Mouse (Mus musculus) small intestine, adult 10 weeks (tissue): ENCODE results near the gene Ndn. TPM values are rescaled to one million over a fixed set of nuclear protein-coding genes. Genes with fewer than 3 reads are reported as not detected.

Source experiments
- polyA plus RNA-seq: library from polyadenylated mRNA; stranded (reverse); fragments of 350-450 nt; fragmentation: Illumina TruSeq; extraction: RNeasy Lipid Tissue Mini Kit (QIAGEN cat#74804); gene quantifications from one replicate; pipeline ENCODE4 v1.2.3, GENCODE M21; 2014; ENCODE audit warnings: low replicate concordance

The Ndn gene
- polyA plus RNA-seq = 1.3 TPM

DNA sequence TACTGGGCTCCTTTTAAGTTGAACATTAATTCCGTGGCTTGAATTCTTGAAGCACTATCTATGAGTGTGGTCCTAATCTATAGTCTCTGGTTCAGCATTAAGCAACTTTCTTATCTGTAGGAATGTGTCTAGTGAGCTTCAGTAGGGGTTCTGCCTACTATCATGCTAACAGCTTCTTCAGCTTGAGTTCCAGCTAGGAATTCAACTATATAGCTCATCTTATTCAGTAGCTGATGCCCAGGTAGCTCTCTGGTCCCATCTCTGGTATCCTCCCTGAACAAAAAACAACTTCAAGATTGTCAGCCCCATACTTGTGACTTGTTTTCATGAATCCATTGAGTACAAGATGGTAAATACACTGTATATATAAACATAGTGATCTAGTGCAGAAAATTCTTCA lies at the start of gene Ndn:
TSS of gene Ndn (plus strand) at position 301 of the 400 bp plus-strand sequence.

DNA sequence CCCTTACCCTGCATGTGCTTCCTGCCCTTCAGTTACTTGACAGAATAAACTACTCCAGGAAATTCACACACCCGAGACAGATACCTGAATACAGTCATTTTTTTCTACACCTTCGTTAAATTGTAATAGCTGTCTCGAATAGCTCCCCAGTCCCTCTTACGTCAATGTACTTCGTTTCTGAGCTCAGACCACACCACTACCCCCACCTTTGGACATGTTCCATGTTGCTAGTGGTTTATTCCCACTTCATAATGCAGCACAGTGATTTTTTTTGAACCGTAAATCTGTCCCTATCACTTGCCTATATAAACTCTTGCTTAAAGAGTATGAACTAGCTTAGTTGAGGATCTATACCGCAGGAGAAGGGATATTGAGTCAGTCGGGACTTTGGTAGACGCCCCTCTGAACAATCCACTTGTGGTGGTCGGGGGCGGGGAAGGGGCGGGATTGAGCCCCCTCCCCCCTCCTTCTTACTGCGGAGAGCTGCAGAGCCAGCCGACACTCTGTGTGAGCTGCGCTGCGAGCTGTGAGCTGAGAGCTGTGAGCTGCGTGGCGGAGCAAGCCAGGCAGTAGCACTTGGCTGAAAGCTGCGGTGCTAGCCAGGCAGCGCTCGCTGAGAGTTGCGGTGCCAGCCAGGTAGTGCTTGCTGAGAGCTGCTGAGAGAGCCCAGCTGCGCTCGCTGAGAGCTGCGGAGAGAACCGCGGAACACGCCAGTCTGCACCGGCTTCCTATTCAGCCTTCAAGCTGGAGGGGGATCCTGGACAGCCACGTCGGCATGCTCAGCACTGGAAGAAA lies 30.3 kb downstream of the Ndn start, which contains the start of gene Magel2:
TSS of gene Magel2 (plus strand) at position 501 of the 795 bp plus-strand sequence.

Other genes starting within 250 kb of the Ndn start
- not detected for gene Magel2, start 30.4 kb downstream of the Ndn start, polyA plus RNA-seq
- gene Mkrn3, start 73.6 kb downstream of the Ndn start, polyA plus RNA-seq = 0.30 TPM
- gene Peg12, start 117.9 kb downstream of the Ndn start, polyA plus RNA-seq = 0.19 TPM